Mouse (Mus musculus): Measurements from ENCODE around the gene Rasal2. TPM values are rescaled to one million over a fixed set of nuclear protein-coding genes. Genes with fewer than 3 reads are reported as not detected.
A peak's percentile ranks its signal among the peaks of the same experiment; 100 is the strongest.

The Rasal2 gene
- polyA plus RNA-seq, 1 experiment from 2014 or later: 46.7 TPM

DNA sequence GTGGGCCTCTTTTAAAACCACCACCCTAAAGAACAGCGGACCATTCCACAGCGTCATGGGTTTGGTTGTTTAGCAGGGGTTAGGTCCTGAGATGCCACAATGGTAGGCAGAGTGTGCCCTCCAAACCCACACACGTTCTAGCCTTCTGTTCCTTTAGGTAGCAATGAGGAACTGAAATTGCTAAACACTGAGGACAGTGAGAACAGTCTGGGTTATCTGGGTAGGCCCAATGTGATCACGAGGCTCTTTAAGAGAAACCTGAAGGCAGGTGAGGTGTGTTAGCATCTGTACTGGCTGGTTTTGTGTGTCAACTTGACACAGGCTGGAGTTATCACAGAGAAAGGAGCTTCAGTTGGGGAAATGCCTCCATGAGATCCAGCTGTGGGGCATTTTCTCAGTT is 316.9 kb downstream of the Rasal2 start:
- Histone ChIP-seq H3K4me1 (ENCODE audit: control insufficient read depth, insufficient read depth, low read length) (no peaks in the 10 kb centered on the region), H3K9ac (ENCODE audit: low read depth, low read length) (no peak overlapping the region), H3K4me3 (ENCODE audit: low read depth, low read length) (no peak overlapping the region), H3K4me2 (ENCODE audit: low read length) (no peak overlapping the region), H3K9me3 (replicated peaks; ENCODE audit: control insufficient read depth, low read length, poor library complexity, severe bottlenecking) (no peaks in the 10 kb centered on the region), H3K36me3 (ENCODE audit: control insufficient read depth, insufficient read depth, low read length) (no peaks in the 10 kb centered on the region), H3K27me3 (ENCODE audit: control insufficient read depth, insufficient read depth, low read depth, low read length) (no peaks in the 10 kb centered on the region), H3K27ac (ENCODE audit: low read length) (no peak overlapping the region)
- WGBS: 87% methylated on average over 4 of the region's 4 CpGs
- no peak for ATAC-seq

DNA sequence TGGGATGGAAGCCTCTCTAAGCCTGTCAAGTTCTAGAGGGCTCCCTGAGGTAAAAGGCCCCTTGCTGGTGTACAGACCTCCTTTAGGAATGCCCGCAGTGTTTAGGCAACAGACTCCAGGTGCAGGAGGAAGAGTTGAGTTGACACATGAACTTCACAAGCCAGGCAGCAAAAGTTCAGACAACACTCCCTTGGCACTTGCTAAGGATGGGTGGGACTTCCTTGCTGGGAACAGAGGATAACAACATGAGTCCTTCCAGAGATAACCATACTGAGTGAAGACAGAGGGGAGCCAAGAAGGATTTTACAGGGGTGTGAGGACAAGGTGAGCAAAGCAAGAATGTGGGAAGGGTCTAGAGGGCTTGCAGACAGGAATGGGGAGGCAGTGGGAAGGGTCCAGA is 319.8 kb downstream of the Rasal2 start:
- H3K4me1 ChIP-seq (ENCODE audit: control insufficient read depth, insufficient read depth, low read length): no peaks in the 10 kb centered on the region
- H3K9me3 ChIP-seq (replicated peaks; ENCODE audit: control insufficient read depth, low read length, poor library complexity, severe bottlenecking): no peaks in the 10 kb centered on the region
- no peaks in the 10 kb centered on the region for H3K27me3 ChIP-seq (ENCODE audit: control insufficient read depth, insufficient read depth, low read depth, low read length)
- H3K9ac ChIP-seq (ENCODE audit: low read depth, low read length): no peak overlapping the region
- no peaks in the 10 kb centered on the region for H3K36me3 ChIP-seq (ENCODE audit: control insufficient read depth, insufficient read depth, low read length)
- 88% methylated on average over 1 of the region's 1 CpGs for WGBS
- no peak overlapping the region for H3K27ac ChIP-seq (ENCODE audit: low read length)
- H3K4me3 ChIP-seq (ENCODE audit: low read depth, low read length): no peak overlapping the region
- no peak overlapping the region for H3K4me2 ChIP-seq (ENCODE audit: low read length)
- ATAC-seq: no peak

DNA sequence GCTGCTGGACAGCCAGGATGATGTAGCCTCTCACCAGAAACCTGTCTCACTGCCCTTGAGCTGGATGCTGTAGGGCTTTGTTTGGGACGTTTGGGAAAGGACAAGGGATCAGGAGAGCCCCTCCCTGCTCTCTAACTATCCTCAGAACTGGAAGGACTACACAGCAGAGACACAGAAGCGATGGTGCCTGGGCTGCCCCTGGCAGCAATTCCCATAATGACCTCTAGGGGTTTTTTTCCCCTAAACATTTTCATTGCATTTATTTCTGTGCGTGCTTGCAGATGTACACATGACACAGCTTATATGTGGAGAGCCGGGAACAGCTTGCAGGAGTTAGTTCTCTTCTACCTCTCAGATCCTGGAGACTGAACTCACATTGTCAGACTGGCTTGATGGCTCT is 320.3 kb downstream of the Rasal2 start:
- Histone ChIP-seq H3K4me2 (ENCODE audit: low read length) (no peak overlapping the region), H3K36me3 (ENCODE audit: control insufficient read depth, insufficient read depth, low read length) (no peaks in the 10 kb centered on the region), H3K4me1 (ENCODE audit: control insufficient read depth, insufficient read depth, low read length) (no peaks in the 10 kb centered on the region), H3K27me3 (ENCODE audit: control insufficient read depth, insufficient read depth, low read depth, low read length) (no peaks in the 10 kb centered on the region), H3K27ac (ENCODE audit: low read length) (no peak overlapping the region), H3K9me3 (replicated peaks; ENCODE audit: control insufficient read depth, low read length, poor library complexity, severe bottlenecking) (no peaks in the 10 kb centered on the region), H3K4me3 (ENCODE audit: low read depth, low read length) (no peak overlapping the region), H3K9ac (ENCODE audit: low read depth, low read length) (no peak overlapping the region)
- ATAC-seq: no peak
- WGBS: 68% methylated on average over 4 of the region's 4 CpGs

DNA sequence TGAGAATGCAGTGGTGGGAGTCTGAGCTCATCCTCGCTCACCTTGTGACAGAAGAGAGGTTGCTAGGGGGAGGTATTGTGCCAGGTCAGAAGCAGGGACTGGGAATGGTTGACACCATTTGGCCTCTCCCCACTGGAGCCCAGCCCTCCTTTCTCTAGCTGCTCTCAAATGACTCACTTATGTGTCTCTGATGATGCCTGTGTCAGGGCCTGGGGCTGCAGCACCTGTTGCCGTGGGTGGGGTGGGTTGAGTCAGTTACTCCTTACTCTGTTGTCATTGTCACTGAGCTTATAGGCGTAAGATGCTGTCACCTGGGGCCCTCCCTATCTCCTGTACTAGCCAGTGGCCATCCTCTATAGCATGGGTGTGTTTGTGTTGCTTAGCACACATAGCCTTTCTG is 321.6 kb downstream of the Rasal2 start:
- no peak for ATAC-seq

DNA sequence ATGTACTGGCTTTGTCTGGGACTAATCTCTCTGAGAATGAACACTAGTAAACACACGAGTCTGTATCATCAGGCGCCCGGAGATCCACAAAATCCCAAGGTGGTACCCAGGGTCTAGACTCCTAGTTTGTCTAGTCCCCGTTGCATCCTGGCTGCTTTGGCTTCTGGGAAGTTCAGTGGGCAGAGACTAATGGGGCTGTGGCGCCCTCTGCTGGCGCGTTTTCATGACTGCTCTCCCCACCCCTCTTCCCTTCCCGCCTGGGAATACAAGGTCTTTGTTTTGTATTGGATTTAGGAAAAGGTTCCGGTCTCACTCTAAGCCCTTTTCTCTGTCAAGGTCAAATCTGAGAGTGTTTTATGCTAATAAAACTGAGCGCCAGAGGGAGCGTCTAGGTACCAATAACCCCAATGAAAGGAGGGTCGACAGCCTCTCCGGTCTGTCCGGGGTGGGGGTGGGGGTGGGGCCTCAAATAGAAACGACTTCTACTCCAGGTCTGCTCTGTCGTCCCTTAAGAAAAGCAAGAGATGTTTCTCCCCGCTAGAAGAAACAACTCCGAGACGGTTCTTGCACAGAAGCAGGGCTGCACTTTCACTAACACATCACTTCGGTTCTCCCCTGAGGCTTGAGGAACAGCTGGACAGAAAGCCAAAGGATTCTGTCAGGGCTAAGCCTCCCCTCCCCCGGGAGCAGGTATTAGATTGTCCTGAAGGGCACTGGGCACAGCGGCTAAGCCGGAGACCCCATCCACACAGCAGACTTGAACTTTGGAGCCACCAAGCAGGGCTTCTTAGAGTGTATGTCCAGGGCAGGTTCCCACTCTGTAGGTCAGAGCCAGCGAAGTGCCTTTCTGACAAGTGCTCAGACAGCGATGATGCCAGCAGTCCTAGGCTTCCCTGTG is 326.0 kb downstream of the Rasal2 start:
- no peak overlapping the region for H3K27ac ChIP-seq (ENCODE audit: low read length)
- 8% methylated on average over 25 of the region's 25 CpGs for WGBS

More for the DNA sequence above, 321.6 kb downstream of the Rasal2 start:
- H3K9me3 ChIP-seq (replicated peaks; ENCODE audit: control insufficient read depth, low read length, poor library complexity, severe bottlenecking): no peaks in the 10 kb centered on the region
- no peak overlapping the region for H3K4me3 ChIP-seq (ENCODE audit: low read depth, low read length)
- H3K27me3 ChIP-seq (ENCODE audit: control insufficient read depth, insufficient read depth, low read depth, low read length): no peaks in the 10 kb centered on the region
- no peak overlapping the region for H3K27ac ChIP-seq (ENCODE audit: low read length)
- no peak overlapping the region for H3K4me2 ChIP-seq (ENCODE audit: low read length)
- whole genome bisulfite sequencing: 78% methylated on average over 3 of the region's 3 CpGs
- no peaks in the 10 kb centered on the region for H3K36me3 ChIP-seq (ENCODE audit: control insufficient read depth, insufficient read depth, low read length)
- H3K9ac ChIP-seq (ENCODE audit: low read depth, low read length): no peak overlapping the region
- H3K4me1 ChIP-seq (ENCODE audit: control insufficient read depth, insufficient read depth, low read length): no peaks in the 10 kb centered on the region

More for the DNA sequence above, 326.0 kb downstream of the Rasal2 start:
- Histone ChIP-seq H3K4me1 (ENCODE audit: control insufficient read depth, insufficient read depth, low read length) (no peaks in the 10 kb centered on the region), H3K27me3 (ENCODE audit: control insufficient read depth, insufficient read depth, low read depth, low read length) (no peaks in the 10 kb centered on the region), H3K36me3 (ENCODE audit: control insufficient read depth, insufficient read depth, low read length) (no peaks in the 10 kb centered on the region), H3K4me2 (ENCODE audit: low read length) (peak overlapping the region; percentile 57), H3K9ac (ENCODE audit: low read depth, low read length) (peak overlapping the region; percentile 54), H3K4me3 (ENCODE audit: low read depth, low read length) (peak overlapping the region; percentile 33), H3K9me3 (replicated peaks; ENCODE audit: control insufficient read depth, low read length, poor library complexity, severe bottlenecking) (no peaks in the 10 kb centered on the region)
- ATAC-seq: peak; percentile 74

Other genes with a start within 250 kb of the Rasal2 start
- 6.2 and 7.2 TPM in 2 replicates for gene Cryzl2, start 46.0 kb upstream of the Rasal2 start, polyA plus RNA-seq (2015; fragmentation: Nextera tagmentation; extraction: Ambion mirVana)
- 0.32 and 0.36 TPM in 2 replicates for gene Sec16b, start 94.1 kb upstream of the Rasal2 start, polyA plus RNA-seq (2015; fragmentation: Nextera tagmentation; extraction: Ambion mirVana)

All from midbrain, embryonic 16.5 days (tissue).